Mouse (Mus musculus) heart, embryonic 13.5 days (tissue): ENCODE measurements at regions not wholly inside any gene's neighbourhood (a gene's known extent, or its start where the extent isn't known, plus 50 kb on each side); places are given as distances from the start of the nearest gene placed in this dataset.

Experiments
- ATAC-seq: fragments of 200-750 bp; cut with Nextera tagmentation; 2 replicates; pipeline ENCODE4 v1.8.0; 2017; ENCODE audit warnings: moderate TSS enrichment; ENCODE audit not compliant: insufficient number of reproducible peaks, low FRiP score, low TSS enrichment; ENCODE audit errors: extremely low read depth
- H3K27ac ChIP-seq: fragments of 300-500 bp; sonication (generic); replicated peaks from 2 replicates; pipeline ENCODE4 v1.5.1; 2015; ENCODE audit warnings: moderate library complexity, mild to moderate bottlenecking, inconsistent platforms
- H3K27me3 ChIP-seq: fragments of 300-500 bp; sonication (generic); replicated peaks from 2 replicates; pipeline ENCODE4 v1.6.1; 2015; ENCODE audit warnings: mild to moderate bottlenecking, inconsistent platforms
- H3K36me3 ChIP-seq: fragments of 300-500 bp; sonication (generic); 2 replicates; pipeline ENCODE4 v1.6.1; 2015; ENCODE audit warnings: mild to moderate bottlenecking, inconsistent platforms
- H3K4me1 ChIP-seq: fragments of 300-500 bp; sonication (generic); 2 replicates; pipeline ENCODE4 v1.6.1; 2015; ENCODE audit warnings: inconsistent platforms
- H3K4me2 ChIP-seq: fragments of 300-500 bp; sonication (generic); 2 replicates; pipeline ENCODE4 v1.6.1; 2015; ENCODE audit warnings: inconsistent platforms, mild to moderate bottlenecking, moderate library complexity
- H3K4me3 ChIP-seq: fragments of 300-500 bp; sonication (generic); 2 replicates; pipeline ENCODE4 v1.5.1; 2015; ENCODE audit warnings: moderate library complexity, mild to moderate bottlenecking, inconsistent platforms
- H3K9ac ChIP-seq: fragments of 300-500 bp; sonication (generic); 2 replicates; pipeline ENCODE4 v1.6.1; 2015; ENCODE audit warnings: inconsistent platforms, mild to moderate bottlenecking, moderate library complexity
- H3K9me3 ChIP-seq: fragments of 300-500 bp; sonication (generic); 2 replicates; pipeline ENCODE4 v1.6.1; 2016; ENCODE audit warnings: inconsistent platforms
- WGBS: fragments of 180-500 bp; shearing (Covaris S2); methylation state at CpG from one replicate; pipeline ENCODE4 v1.1.7; 2015; ENCODE audit warnings: mixed read lengths; 5-methylcytosine and 5-hydroxymethylcytosine counted together

GRCm38 (mm10) chr12:26770753-26771583 is 302.0 kb downstream of the Cmpk2 start:
- ATAC-seq: no peak
- no peaks in the 10 kb centered on the region for H3K4me1 ChIP-seq
- H3K27ac ChIP-seq: no peak overlapping the region
- H3K4me3 ChIP-seq: no peak overlapping the region
- no peak overlapping the region for H3K9ac ChIP-seq
- H3K36me3 ChIP-seq: no peaks in the 10 kb centered on the region
- no peaks in the 10 kb centered on the region for H3K27me3 ChIP-seq
- peaks cover 3% of the 10 kb centered on the region; the same call in 1 of the 2 replicates for H3K9me3 ChIP-seq
- H3K4me2 ChIP-seq: no peak overlapping the region
- WGBS: 66% methylated on average over 1 of the region's 1 CpGs

- H3K9me3 ChIP-seq: no peaks in the 10 kb centered on the region
- H3K27me3 ChIP-seq: no peaks in the 10 kb centered on the region
- no peak overlapping the region for H3K4me3 ChIP-seq
- WGBS: 80% methylated on average over 3 of the region's 3 CpGs
- no peaks in the 10 kb centered on the region for H3K4me1 ChIP-seq
- H3K27ac ChIP-seq: no peak overlapping the region
- H3K36me3 ChIP-seq: no peaks in the 10 kb centered on the region
- H3K9ac ChIP-seq: no peak overlapping the region
- H3K4me2 ChIP-seq: no peak overlapping the region
- no peak for ATAC-seq
Measured at GRCm38 (mm10) chr12:26767551-26767950, 298.5 kb downstream of the Cmpk2 start.

- no peaks in the 10 kb centered on the region for H3K36me3 ChIP-seq
- no peaks in the 10 kb centered on the region for H3K27me3 ChIP-seq
- WGBS: 77% methylated on average over 9 of the region's 9 CpGs
- no peak overlapping the region for H3K9ac ChIP-seq
- no peak overlapping the region for H3K27ac ChIP-seq
- no peak for ATAC-seq
- H3K4me1 ChIP-seq: no peaks in the 10 kb centered on the region
- no peak overlapping the region for H3K4me3 ChIP-seq
- no peak overlapping the region for H3K4me2 ChIP-seq
- no peaks in the 10 kb centered on the region for H3K9me3 ChIP-seq
Measured at GRCm38 (mm10) chr12:26758657-26759325, 289.8 kb downstream of the Cmpk2 start.

GRCm38 (mm10) chr12:26756284-26756683 is 287.3 kb downstream of the Cmpk2 start:
- H3K27ac ChIP-seq: no peak overlapping the region
- no peaks in the 10 kb centered on the region for H3K27me3 ChIP-seq
- H3K9me3 ChIP-seq: no peaks in the 10 kb centered on the region
- no peak overlapping the region for H3K9ac ChIP-seq
- H3K36me3 ChIP-seq: no peaks in the 10 kb centered on the region
- no peak overlapping the region for H3K4me2 ChIP-seq
- no peak overlapping the region for H3K4me3 ChIP-seq
- no peak for ATAC-seq
- H3K4me1 ChIP-seq: no peaks in the 10 kb centered on the region
- 49% methylated on average over 2 of the region's 2 CpGs for WGBS

GRCm38 (mm10) chr12:26754611-26755010 is 285.6 kb downstream of the Cmpk2 start:
- no peak overlapping the region for H3K4me2 ChIP-seq
- no peaks in the 10 kb centered on the region for H3K4me1 ChIP-seq
- no peaks in the 10 kb centered on the region for H3K9me3 ChIP-seq
- no peak for ATAC-seq
- no peaks in the 10 kb centered on the region for H3K27me3 ChIP-seq
- no peaks in the 10 kb centered on the region for H3K36me3 ChIP-seq
- 77% methylated on average over 2 of the region's 2 CpGs for WGBS
- no peak overlapping the region for H3K27ac ChIP-seq
- no peak overlapping the region for H3K4me3 ChIP-seq
- no peak overlapping the region for H3K9ac ChIP-seq

- H3K4me2 ChIP-seq: no peak overlapping the region
- no peak overlapping the region for H3K9ac ChIP-seq
- H3K9me3 ChIP-seq: no peaks in the 10 kb centered on the region
- ATAC-seq: no peak
- no peaks in the 10 kb centered on the region; the same call in 1 of the 2 replicates for H3K4me1 ChIP-seq
- 59% methylated on average over 3 of the region's 3 CpGs for WGBS
- no peaks in the 10 kb centered on the region for H3K27me3 ChIP-seq
- no peak overlapping the region for H3K4me3 ChIP-seq
- H3K27ac ChIP-seq: no peak overlapping the region
- no peaks in the 10 kb centered on the region for H3K36me3 ChIP-seq
Measured at GRCm38 (mm10) chr12:26734558-26734897, 265.5 kb downstream of the Cmpk2 start.

GRCm38 (mm10) chr12:26733822-26734557 is 265.0 kb downstream of the Cmpk2 start:
- H3K4me3 ChIP-seq: no peak overlapping the region
- H3K36me3 ChIP-seq: no peaks in the 10 kb centered on the region
- H3K27ac ChIP-seq: no peak overlapping the region
- ATAC-seq: no peak
- H3K4me2 ChIP-seq: no peak overlapping the region
- WGBS: 50% methylated on average over 4 of the region's 4 CpGs
- H3K27me3 ChIP-seq: no peaks in the 10 kb centered on the region
- H3K4me1 ChIP-seq: no peaks in the 10 kb centered on the region; the same call in 1 of the 2 replicates
- H3K9ac ChIP-seq: no peak overlapping the region
- no peaks in the 10 kb centered on the region for H3K9me3 ChIP-seq

- Histone ChIP-seq H3K4me2 (no peak overlapping the region), H3K36me3 (no peaks in the 10 kb centered on the region), H3K9me3 (no peaks in the 10 kb centered on the region), H3K4me3 (no peak overlapping the region), H3K27me3 (no peaks in the 10 kb centered on the region), H3K9ac (no peak overlapping the region), H3K4me1 (no peaks in the 10 kb centered on the region), H3K27ac (no peak overlapping the region)
- ATAC-seq: no peak
- WGBS: 20% methylated on average over 1 of the region's 1 CpGs
Measured at GRCm38 (mm10) chr12:26723399-26723798, 254.4 kb downstream of the Cmpk2 start.

- Histone ChIP-seq H3K4me2 (no peak overlapping the region), H3K4me3 (no peak overlapping the region), H3K9ac (no peak overlapping the region), H3K27ac (no peak overlapping the region), H3K27me3 (no peaks in the 10 kb centered on the region), H3K4me1 (peaks cover 5% of the 10 kb centered on the region), H3K36me3 (no peaks in the 10 kb centered on the region), H3K9me3 (0 out of 2 replicates have a peak, but pooled peaks cover 8% of the 10 kb centered on the region)
- WGBS: 30% methylated on average over 1 of the region's 1 CpGs
- no peak for ATAC-seq
Measured at GRCm38 (mm10) chr12:26698838-26699237, 229.8 kb downstream of the Cmpk2 start.

- Histone ChIP-seq H3K27me3 (no peaks in the 10 kb centered on the region), H3K9me3 (no peaks in the 10 kb centered on the region), H3K27ac (no peak overlapping the region; the same call in 1 of the 2 replicates), H3K9ac (no peak overlapping the region), H3K4me2 (no peak overlapping the region), H3K4me3 (no peak overlapping the region), H3K4me1 (peaks cover 12% of the 10 kb centered on the region), H3K36me3 (no peaks in the 10 kb centered on the region)
- no peak for ATAC-seq
- WGBS: 51% methylated on average over 4 of the region's 4 CpGs
Measured at GRCm38 (mm10) chr12:26688048-26688447, 219.0 kb downstream of the Cmpk2 start.

GRCm38 (mm10) chr12:26680568-26680947 is 211.6 kb downstream of the Cmpk2 start:
- Histone ChIP-seq H3K4me1 (peaks cover 12% of the 10 kb centered on the region), H3K27me3 (no peaks in the 10 kb centered on the region), H3K27ac (no peak overlapping the region), H3K4me2 (no peak overlapping the region), H3K4me3 (no peak overlapping the region), H3K9me3 (no peaks in the 10 kb centered on the region), H3K9ac (no peak overlapping the region), H3K36me3 (no peaks in the 10 kb centered on the region)
- WGBS: 26% methylated on average over 3 of the region's 3 CpGs
- no peak for ATAC-seq
